Mouse (Mus musculus): ENCODE results near the gene Rnd2. TPM values are rescaled to one million over a fixed set of nuclear protein-coding genes. Genes with fewer than 3 reads are reported as not detected.
"Not testable (repeated sequence)": the region's sequence is repeated elsewhere in the genome, so short reads cannot be mapped to it uniquely, and the experiment has no call there.

Rnd2 gene
- polyA plus RNA-seq, 1 experiment: 17.7 TPM

DNA sequence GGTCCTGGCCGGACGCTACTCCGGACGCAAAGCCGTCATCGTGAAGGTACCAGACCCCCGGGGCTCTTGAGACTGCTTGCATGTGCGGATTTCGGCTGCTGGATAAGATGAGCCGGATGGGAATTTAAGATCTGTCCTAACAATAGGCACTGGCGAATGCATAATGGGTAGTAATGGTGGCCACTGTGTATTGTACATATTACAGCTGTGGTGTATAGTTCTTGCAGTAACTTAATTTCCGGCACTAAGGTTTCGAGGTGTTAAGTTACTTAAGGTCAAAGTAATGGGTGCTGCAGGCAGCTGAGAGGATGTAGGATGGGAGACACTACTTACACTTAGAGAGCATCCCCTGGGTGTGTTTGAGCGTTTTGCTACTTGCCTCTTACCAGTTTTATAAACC lies 22.0 kb upstream of the Rnd2 start:
- peak overlapping the region; percentile 71 for H3K4me3 ChIP-seq (replicated peaks; ENCODE audit: extremely low read depth, low read depth, low read length)
- TF ChIP-seq CTCF (IDR thresholded peaks at IDR 0.05; ENCODE audit: insufficient read depth, low read length) (no peak), POLR2A (IDR thresholded peaks at IDR 0.05; ENCODE audit: borderline replicate concordance, extremely low read depth, low read depth, low read length) (no peak)
- 1% methylated on average over 14 of the region's 14 CpGs for WGBS
- H3K4me1 ChIP-seq (ENCODE audit: control insufficient read depth, insufficient read depth, low read length): peaks cover 4% of the 10 kb centered on the region
- DNase-seq: no peak

DNA sequence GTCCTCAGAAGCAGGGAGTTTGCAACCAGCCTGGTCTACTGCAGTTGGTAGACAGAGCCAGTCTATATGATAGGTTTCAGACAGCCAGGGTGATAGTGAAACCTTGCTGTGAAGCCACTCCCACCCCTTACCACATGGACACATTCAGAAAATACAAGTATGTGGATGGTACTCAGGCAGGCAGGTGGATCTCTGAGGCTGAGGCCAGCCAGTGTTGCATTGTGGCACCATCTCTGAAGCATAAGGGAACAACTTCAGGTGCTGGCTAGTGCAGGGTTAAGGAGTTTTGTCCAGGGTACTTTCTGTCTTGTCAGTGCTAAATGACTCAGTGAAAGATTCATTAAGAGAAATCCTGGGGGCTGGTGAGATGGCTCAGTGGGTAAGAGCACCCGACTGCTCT lies 18.5 kb upstream of the Rnd2 start:
- WGBS: 76% methylated on average over 1 of the region's 1 CpGs

GRCm38 (mm10) chr11:101446860-101447259 lies 17.9 kb upstream of the Rnd2 start:
- WGBS: 85% methylated on average over 8 of the region's 8 CpGs

More for the DNA sequence above, 18.5 kb upstream of the Rnd2 start:
- peaks cover 7% of the 10 kb centered on the region for H3K4me1 ChIP-seq (ENCODE audit: control insufficient read depth, insufficient read depth, low read length)
- TF ChIP-seq POLR2A (IDR thresholded peaks at IDR 0.05; ENCODE audit: borderline replicate concordance, extremely low read depth, low read depth, low read length) (no peak), CTCF (IDR thresholded peaks at IDR 0.05; ENCODE audit: insufficient read depth, low read length) (no peak)
- no peak for DNase-seq
- no peak overlapping the region for H3K4me3 ChIP-seq (replicated peaks; ENCODE audit: extremely low read depth, low read depth, low read length)

DNA sequence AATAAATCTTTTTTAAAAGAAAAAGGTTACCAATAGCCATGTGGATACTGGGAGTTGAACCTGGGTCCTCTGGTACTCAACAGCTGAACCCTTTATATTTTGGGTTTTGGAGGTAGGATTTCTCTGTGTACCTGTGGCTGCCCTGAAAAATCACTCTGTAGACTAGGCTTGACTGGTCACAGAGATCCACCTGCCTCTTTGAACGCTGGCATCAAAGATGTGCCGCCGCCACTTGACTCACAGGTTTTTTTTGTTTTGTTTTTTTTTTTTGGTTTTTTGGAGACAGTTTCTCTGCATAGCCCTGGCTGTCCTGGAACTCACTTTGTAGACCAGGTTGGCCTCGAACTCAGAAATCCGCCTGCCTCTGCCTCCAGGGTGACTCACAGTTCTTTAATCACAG lies 17.0 kb upstream of the Rnd2 start:
- 78% methylated on average over 5 of the region's 5 CpGs for WGBS
- peaks cover 9% of the 10 kb centered on the region for H3K4me1 ChIP-seq (ENCODE audit: control insufficient read depth, insufficient read depth, low read length)
- H3K4me3 ChIP-seq (replicated peaks; ENCODE audit: extremely low read depth, low read depth, low read length): no peak overlapping the region
- no peak for DNase-seq
- TF ChIP-seq POLR2A (IDR thresholded peaks at IDR 0.05; ENCODE audit: borderline replicate concordance, extremely low read depth, low read depth, low read length) (no peak), CTCF (IDR thresholded peaks at IDR 0.05; ENCODE audit: insufficient read depth, low read length) (no peak)

More at GRCm38 (mm10) chr11:101446860-101447259, 17.9 kb upstream of the Rnd2 start:
- not testable (repeated sequence) for DNase-seq; H3K4me3 ChIP-seq (replicated peaks; ENCODE audit: extremely low read depth, low read depth, low read length); H3K4me1 ChIP-seq (ENCODE audit: control insufficient read depth, insufficient read depth, low read length)

DNA sequence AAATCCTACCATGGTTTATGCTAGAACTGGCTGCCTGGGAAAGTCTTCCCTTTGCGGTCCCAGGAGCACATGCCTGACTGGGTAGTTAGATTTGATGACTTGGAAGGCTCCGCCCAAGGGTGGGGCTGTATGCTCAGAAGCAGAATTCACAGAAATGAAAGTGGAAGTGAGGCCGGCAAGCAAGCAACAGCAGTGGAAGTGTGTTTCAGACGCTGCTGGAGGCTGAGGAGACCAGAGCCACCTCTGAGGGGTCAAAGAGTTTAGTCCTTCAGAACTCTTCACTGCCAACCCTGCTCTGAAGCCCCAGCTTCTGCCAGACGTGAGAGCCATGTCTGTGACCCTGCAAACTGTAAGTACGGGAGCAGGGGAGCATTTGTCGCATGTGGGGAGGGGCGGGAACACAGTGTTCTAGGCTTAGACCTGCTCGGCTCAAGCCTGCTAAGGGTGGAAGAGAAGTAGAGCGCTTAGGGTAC lies 16.5 kb upstream of the Rnd2 start, which contains the start of gene Ifi35:
Gene Ifi35, plus strand, starts transcription at position 134 of the 473 bp plus-strand sequence.
- TF ChIP-seq POLR2A (IDR thresholded peaks at IDR 0.05; ENCODE audit: borderline replicate concordance, extremely low read depth, low read depth, low read length) (peak; percentile 96; the same call in 1 of the 2 replicates), CTCF (IDR thresholded peaks at IDR 0.05; ENCODE audit: insufficient read depth, low read length) (no peak)
- Histone ChIP-seq H3K4me1 (ENCODE audit: control insufficient read depth, insufficient read depth, low read length) (peaks cover 5% of the 10 kb centered on the region; the same call in 1 of the 2 replicates), H3K4me3 (replicated peaks; ENCODE audit: extremely low read depth, low read depth, low read length) (peak within 1 kb of the TSS; percentile 65)
- 3% methylated on average over 10 of the region's 10 CpGs for WGBS
- peak; percentile 77 for DNase-seq

DNA sequence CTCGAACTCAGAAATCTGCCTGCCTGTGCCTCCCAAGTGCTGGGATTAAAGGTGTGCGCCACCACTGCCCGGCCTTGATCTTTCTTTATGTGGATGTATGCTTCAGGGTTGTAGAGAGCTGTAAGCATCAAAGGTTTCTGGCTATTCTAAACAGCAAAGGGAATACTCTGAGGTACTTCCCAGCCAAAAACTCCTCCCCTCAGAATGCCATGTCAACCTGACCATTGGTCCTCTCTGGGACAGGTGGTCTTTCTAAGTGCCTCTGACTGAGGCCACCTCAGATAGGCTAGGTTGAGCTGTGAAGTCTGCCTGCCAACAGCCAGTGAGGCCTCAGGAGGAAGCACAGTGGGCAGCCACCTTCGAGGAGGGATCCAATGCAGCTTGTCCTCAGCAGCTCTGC lies 15.9 kb upstream of the Rnd2 start:
- DNase-seq: no peak
- TF ChIP-seq CTCF (IDR thresholded peaks at IDR 0.05; ENCODE audit: insufficient read depth, low read length) (no peak), POLR2A (IDR thresholded peaks at IDR 0.05; ENCODE audit: borderline replicate concordance, extremely low read depth, low read depth, low read length) (no peak)
- WGBS: 42% methylated on average over 4 of the region's 4 CpGs
- 0 out of 2 replicates have a peak, but pooled peaks cover 5% of the 10 kb centered on the region for H3K4me1 ChIP-seq (ENCODE audit: control insufficient read depth, insufficient read depth, low read length)
- H3K4me3 ChIP-seq (replicated peaks; ENCODE audit: extremely low read depth, low read depth, low read length): peak overlapping the region; percentile 34

DNA sequence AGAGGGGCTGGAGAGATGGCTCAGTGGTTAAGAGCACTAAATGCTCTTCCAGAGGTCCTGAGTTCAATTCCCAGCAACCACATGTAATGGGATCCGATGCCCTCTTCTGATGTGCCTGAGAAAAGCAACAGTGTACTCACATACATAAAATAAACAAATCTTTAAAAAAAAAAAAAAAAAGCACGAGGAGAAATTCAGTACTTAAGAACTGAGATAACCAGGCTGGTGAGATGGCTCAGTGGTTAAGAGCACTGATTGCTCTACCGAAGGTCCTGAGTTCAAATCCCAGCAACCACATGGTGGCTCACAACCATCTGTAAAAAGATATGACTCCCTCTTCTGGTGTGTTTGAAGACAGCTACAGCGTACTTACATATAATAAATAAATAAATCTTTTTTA lies 15.2 kb upstream of the Rnd2 start:
- H3K4me3 ChIP-seq (replicated peaks; ENCODE audit: extremely low read depth, low read depth, low read length); H3K4me1 ChIP-seq (ENCODE audit: control insufficient read depth, insufficient read depth, low read length); DNase-seq: not testable (repeated sequence)
- 50% methylated on average over 4 of the region's 4 CpGs for WGBS

- DNase-seq: no peak
Measured at GRCm38 (mm10) chr11:101450394-101450793, 14.4 kb upstream of the Rnd2 start.

DNA sequence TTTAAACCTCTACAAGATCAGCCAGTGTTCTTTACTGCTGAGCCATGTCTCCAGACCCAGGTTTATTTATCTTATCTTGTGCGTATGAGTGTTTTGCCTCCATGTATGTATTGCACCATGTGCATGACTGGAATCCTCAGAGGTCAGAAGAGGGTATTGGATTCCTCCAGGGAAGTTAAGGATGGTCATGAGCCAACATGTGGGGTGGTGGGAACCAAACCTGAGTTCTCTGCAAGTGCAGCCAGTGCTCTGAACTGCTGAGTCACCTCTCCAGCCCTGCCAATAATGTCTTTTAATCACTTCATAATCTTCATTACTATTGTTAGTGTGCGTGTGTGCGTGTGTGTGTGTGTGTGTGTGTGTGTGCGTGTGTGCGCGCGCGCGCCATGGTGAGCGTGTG lies 13.3 kb upstream of the Rnd2 start:
- TF ChIP-seq CTCF (IDR thresholded peaks at IDR 0.05; ENCODE audit: insufficient read depth, low read length): no peak
- TF ChIP-seq POLR2A (IDR thresholded peaks at IDR 0.05; ENCODE audit: borderline replicate concordance, extremely low read depth, low read depth, low read length): no peak
- no peak for DNase-seq
- H3K4me3 ChIP-seq (replicated peaks; ENCODE audit: extremely low read depth, low read depth, low read length): no peak overlapping the region
- WGBS: 85% methylated on average over 10 of the region's 10 CpGs
- H3K4me1 ChIP-seq (ENCODE audit: control insufficient read depth, insufficient read depth, low read length): 0 out of 2 replicates have a peak, but pooled peaks cover 5% of the 10 kb centered on the region

More at GRCm38 (mm10) chr11:101450394-101450793, 14.4 kb upstream of the Rnd2 start:
- TF ChIP-seq POLR2A (IDR thresholded peaks at IDR 0.05; ENCODE audit: borderline replicate concordance, extremely low read depth, low read depth, low read length) (no peak), CTCF (IDR thresholded peaks at IDR 0.05; ENCODE audit: insufficient read depth, low read length) (peak; percentile 46)
- Histone ChIP-seq H3K4me3 (replicated peaks; ENCODE audit: extremely low read depth, low read depth, low read length) (no peak overlapping the region), H3K4me1 (ENCODE audit: control insufficient read depth, insufficient read depth, low read length) (0 out of 2 replicates have a peak, but pooled peaks cover 5% of the 10 kb centered on the region)
- WGBS: 76% methylated on average over 3 of the region's 3 CpGs

DNA sequence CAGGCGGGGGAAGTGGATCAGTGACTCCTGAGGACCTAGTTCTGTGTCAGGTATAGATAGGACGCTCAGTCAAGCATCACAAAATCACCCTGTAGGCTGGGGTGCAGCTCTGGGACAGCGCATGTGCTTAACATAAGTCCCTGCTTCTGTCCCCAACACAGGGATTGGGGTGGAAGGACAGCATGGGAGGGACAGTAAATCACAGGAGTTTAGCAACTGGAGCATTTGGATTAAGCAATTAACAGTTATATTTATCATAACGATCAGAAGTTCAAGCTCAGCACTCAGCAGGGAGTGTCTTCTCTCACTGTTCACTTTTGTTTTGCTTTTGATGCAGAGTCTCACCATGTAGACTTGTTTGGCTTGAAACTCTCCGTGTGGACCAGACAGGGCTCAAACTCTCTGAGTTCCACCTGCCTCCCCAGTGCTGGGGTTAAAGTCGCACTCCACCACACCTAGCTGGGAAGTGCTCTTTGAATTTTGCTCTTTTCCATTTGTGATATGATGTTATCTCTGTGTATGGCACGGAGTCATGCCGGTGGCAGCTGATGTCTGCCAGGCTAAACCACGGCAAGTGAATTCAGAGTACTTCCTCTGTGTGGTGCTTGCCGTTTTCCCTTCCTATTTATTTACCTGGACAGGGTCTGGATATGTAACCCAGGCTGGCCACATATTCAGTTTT lies 12.6 kb upstream of the Rnd2 start:
- no peak for TF ChIP-seq POLR2A (IDR thresholded peaks at IDR 0.05; ENCODE audit: borderline replicate concordance, extremely low read depth, low read depth, low read length)
- no peak for TF ChIP-seq CTCF (IDR thresholded peaks at IDR 0.05; ENCODE audit: insufficient read depth, low read length)
- DNase-seq: no peak
- Histone ChIP-seq H3K4me1 (ENCODE audit: control insufficient read depth, insufficient read depth, low read length) (0 out of 2 replicates have a peak, but pooled peaks cover 5% of the 10 kb centered on the region), H3K4me3 (replicated peaks; ENCODE audit: extremely low read depth, low read depth, low read length) (no peak overlapping the region)
- WGBS: 47% methylated on average over 10 of the region's 10 CpGs

Measured in lung, adult 2 months (tissue).